ENCODE assay signal across 13 mouse cellular contexts in the genomic region with DNA sequence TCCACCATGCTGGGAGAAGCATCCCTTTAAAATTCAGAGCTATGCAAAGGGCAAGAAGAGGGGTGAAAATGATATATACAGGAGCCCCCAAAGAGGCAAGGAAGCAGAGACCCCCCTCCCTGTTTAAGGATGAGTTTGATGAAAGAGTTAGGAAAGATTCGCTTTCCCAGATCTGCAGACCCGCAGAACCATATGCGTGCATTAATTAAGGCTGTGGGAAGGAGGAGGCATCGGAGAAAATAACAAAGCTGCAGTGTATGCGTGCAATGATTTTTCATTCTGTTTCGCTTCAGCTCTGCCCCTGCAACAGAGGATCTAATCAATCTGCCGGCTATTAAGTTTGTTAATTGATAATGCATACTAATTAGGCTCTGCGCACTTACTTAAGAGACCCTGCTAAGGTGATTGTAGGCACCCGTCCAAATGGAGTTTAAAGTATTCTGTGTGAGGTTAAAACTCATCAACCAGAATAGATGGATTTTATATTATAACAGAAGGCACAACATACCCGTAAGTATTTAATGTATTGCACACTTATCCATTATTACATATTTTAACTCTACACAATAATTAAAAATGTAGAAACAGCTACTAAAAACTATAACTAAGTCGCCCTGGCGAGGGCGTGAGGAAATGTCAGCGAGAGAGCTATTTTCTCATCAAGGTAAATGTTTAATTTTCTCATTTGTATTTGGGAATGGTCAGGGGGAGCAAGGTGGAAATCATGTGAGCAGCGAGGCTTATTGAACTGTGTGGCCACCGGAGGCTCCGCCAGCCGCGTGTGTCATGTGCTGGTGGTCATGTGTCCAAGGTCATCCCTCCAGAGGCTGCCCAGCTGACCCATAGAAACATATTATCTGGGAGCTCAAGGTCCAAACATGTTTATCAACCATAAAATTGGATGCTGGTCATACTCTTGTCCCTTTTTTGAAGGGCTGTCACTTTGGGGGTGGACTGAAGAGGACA.
DNase-seq lines count a peak whose midpoint lies in the region; TF ChIP-seq lines count a peak whose summit lies in the region.
"Had no signal": no experiment of that assay in that cellular context is flagged by ENCODE, and none has a peak within 500 bp of the region (broad histone marks: within the 10 kb centered on the region; RNA-seq: fewer than 3 reads in every experiment).

No protein-coding gene starts in this region.

- H3K27ac ChIP-seq in liver, adult 2 months (replicated peaks; ENCODE audit: insufficient read depth, low read depth, low read length) = no peak overlapping the region
- H3K27ac ChIP-seq: embryonic facial prominence, embryonic 15.5 days; stomach, embryonic 15.5 days had no signal

- H3K79me2 ChIP-seq in liver, adult 2 months (ENCODE audit: control insufficient read depth, insufficient read depth, low read length) = no peaks in the 10 kb centered on the region

- no peaks in the 10 kb centered on the region for H3K36me3 ChIP-seq in liver, adult 2 months (ENCODE audit: control insufficient read depth, insufficient read depth, low read length)
- H3K36me3 ChIP-seq: embryonic facial prominence, embryonic 15.5 days; stomach, embryonic 15.5 days had no signal

- no peak for TF ChIP-seq POLR2A in liver, adult 2 months (IDR thresholded peaks at IDR 0.05; ENCODE audit: extremely low read depth, insufficient read depth, low read length)

- WGBS in liver, adult 2 months = 67% methylated on average over 19 of the region's 19 CpGs

- no peak overlapping the region for H3K9ac ChIP-seq in liver, adult 2 months (ENCODE audit: low read depth, low read length)
- H3K9ac ChIP-seq: embryonic facial prominence, embryonic 15.5 days; stomach, embryonic 15.5 days had no signal

- no peak overlapping the region for H3K4me3 ChIP-seq in liver, adult 2 months (ENCODE audit: insufficient read depth, low read depth, low read length)
- H3K4me3 ChIP-seq: embryonic facial prominence, embryonic 15.5 days; stomach, embryonic 15.5 days had no signal

- peak; percentile 4 for DNase-seq in adrenal gland, adult 2 months
- no peak for DNase-seq in adrenal gland, adult (ENCODE audit: inconsistent age in 2 of 2, low spot score in 1 of 2)
- DNase-seq in liver, adult 2 months (ENCODE audit: extremely low read depth, low read depth, low spot score) = peak; percentile 9
- no peak for DNase-seq in liver
- peak; percentile 57 to 78 for DNase-seq in kidney, postnatal 25 days
- DNase-seq in yolk sac, embryonic 10.5 days (ENCODE audit: low spot score) = peak; percentile 20
- DNase-seq in frontal cortex, postnatal 36 days (ENCODE audit: low spot score in 2 of 2) = no peak
- no peak for DNase-seq in embryo, embryonic 10.5 days (ENCODE audit: low spot score)
- DNase-seq: cerebellum, adult 2 months; left cerebral cortex, postnatal 4 days; right cerebral cortex, adult 18-20 months had no signal

- peaks cover 6% of the 10 kb centered on the region; the same call in 1 of the 2 replicates for H3K27me3 ChIP-seq in liver, adult 2 months (ENCODE audit: control insufficient read depth, insufficient read depth, low read length)
- H3K27me3 ChIP-seq: embryonic facial prominence, embryonic 15.5 days had no signal

- TF ChIP-seq CTCF in liver, adult 2 months (IDR thresholded peaks at IDR 0.05; ENCODE audit: low read depth, low read length) = no peak

- H3K4me1 ChIP-seq in liver, adult 2 months (ENCODE audit: control insufficient read depth, insufficient read depth, low read length) = no peaks in the 10 kb centered on the region
- H3K4me1 ChIP-seq: embryonic facial prominence, embryonic 15.5 days; stomach, embryonic 15.5 days had no signal

Comparison
In these comparisons a context has a peak if more than half of its experiments do, and no peak if none do; other contexts are left out.
1. DNase-seq: peak in adrenal gland, adult 2 months (single experiment), liver, adult 2 months (single experiment), kidney, postnatal 25 days (2 of 2) and yolk sac, embryonic 10.5 days (single experiment); none in adrenal gland, adult (0 of 2), liver (single experiment), frontal cortex, postnatal 36 days (0 of 2) and embryo, embryonic 10.5 days (single experiment).